Mouse (Mus musculus): ENCODE measurements at regions not wholly inside any gene's neighbourhood (a gene's known extent, or its start where the extent isn't known, plus 50 kb on each side); places are given as distances from the start of the nearest gene placed in this dataset.
A peak's percentile ranks its signal among the peaks of the same experiment; 100 is the strongest.

DNA sequence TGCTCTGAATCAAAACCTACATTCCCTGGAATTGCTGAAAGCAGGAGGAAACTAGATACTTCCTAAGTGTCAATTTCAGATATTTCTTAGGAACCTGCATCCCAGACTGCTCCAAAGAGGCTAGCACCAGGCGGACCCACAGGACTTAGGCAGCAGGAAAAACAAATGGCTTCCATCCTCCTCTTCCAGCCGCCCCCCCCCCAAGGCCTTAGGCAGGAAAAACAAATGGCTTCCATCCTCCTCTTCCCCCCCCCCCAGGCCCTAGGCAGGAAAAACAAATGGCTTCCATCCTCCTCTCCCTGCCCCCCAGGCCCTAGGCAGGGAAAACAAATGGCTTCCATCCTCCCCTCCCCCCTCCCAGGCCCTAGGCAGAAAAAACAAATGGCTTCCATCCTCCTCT is 64.5 kb upstream of the Nap1l2 start:
- peak; percentile 5 for DNase-seq

DNA sequence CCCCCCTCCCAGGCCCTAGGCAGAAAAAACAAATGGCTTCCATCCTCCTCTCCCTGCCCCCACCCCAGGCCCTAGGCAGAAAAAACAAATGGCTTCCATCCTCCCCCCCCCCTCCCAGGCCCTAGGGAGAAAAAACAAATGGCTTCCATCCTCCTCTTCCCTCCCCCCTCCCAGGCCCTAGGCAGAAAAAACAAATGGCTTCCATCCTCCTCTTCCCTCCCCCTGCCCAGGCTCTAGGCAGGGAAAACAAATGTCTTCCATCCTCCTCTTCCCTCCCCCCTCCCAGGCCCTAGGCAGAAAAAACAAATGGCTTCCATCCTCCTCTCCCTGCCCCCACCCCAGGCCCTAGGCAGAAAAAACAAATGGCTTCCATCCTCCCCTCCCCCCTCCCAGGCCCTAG is 65.0 kb upstream of the Nap1l2 start:
- peak; percentile 5 for DNase-seq

DNA sequence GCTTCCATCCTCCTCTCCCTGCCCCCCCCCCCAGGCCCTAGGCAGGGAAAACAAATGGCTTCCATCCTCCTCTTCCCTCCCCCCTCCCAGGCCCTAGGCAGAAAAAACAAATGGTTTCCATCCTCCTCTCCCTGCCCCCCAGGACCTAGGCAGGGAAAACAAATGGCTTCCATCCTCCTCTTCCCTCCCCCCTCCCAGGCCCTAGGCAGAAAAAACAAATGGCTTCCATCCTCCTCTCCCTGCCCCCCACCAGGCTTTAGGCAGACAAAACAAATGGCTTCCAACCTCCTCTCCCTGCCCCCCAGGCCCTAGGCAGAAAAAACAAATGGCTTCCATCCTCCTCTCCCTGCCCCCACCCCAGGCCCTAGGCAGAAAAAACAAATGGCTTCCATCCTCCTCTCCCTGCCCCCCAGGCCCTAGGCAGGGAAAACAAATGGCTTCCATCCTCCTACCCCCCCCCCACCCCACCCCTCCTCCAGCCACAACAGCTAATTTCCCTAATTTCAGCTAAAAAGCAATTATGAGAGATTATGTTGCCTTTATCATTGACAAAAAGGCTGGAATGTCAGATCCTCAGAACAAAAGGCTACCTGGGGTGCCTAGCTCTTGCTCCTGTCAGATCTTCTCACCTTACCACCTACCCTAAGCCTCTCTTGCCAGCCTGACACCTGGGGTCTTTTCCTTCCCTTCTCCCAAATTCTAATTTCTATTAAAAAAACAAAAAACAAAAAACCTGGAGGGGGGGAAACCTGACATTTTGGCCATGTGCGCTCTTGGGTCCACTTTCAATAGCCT is 65.8 kb upstream of the Nap1l2 start:
- DNase-seq: peak; percentile 38

- no peak for DNase-seq
Measured at GRCm38 (mm10) chrX:103252881-103253280, 66.4 kb upstream of the Nap1l2 start.

DNA sequence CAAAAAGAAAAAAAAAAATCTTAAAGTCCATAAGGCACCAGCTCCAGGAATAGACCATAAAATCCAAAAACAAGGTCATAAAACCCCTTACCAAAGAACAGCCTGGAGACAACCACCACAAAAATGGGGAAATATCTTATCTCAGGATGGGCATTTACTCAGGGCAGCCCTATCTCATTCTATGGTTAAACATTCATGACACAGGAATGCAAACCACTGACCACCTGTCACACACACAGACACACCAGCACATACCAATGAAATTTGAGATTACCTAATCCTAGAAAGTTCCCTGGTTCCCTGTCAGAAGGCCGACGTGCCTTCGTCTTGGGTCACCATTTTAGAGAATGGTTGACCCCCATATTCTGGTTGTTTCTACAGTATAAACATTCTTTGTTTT is 66.3 kb upstream of the Cdx4 start:
- no peak for DNase-seq

DNA sequence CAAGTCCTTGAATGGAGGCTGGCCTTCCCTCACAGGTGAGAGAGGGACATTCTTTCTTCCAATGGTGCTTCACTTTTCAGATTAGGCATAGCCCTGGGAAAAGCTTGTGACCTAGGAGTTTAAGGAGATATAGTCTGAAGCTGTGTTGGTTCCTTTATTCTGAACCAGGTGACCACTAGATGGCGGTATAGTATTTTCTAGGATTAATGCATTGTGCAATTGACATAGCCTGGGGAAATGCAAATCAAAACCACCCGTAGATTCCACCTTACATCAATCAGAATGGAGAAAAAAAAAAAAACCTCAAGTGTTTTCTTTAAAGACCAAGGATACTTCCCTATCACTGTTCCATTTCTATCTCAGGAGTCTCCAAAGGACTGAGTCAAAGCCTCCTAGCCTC is 61.3 kb upstream of the Cdx4 start:
- peak; percentile 71 for DNase-seq
